Mouse (Mus musculus): Measurements from ENCODE around the gene Lactb. TPM values are rescaled to one million over a fixed set of nuclear protein-coding genes. Genes with fewer than 3 reads are reported as not detected.
A peak's percentile ranks its signal among the peaks of the same experiment; 100 is the strongest.

Lactb gene
- polyA plus RNA-seq, 1 experiment from 2014 or later = 7.9 TPM

- H3K9me3 ChIP-seq = no peaks in the 10 kb centered on the region
- WGBS = 77% methylated on average over 5 of the region's 5 CpGs
Measured at GRCm38 (mm10) chr9:66977121-66977520, 1.8 kb upstream of the Lactb start.

GRCm38 (mm10) chr9:66974721-66975225 is 511 bp downstream of the Lactb start:
- under 1% methylated on average over 41 of the region's 41 CpGs for WGBS
- H3K4me1 ChIP-seq = peaks cover 5% of the 10 kb centered on the region
- H3K4me2 ChIP-seq = peak overlapping the region; percentile 73
- peak; percentile 76 for ATAC-seq (ENCODE audit: insufficient number of reproducible peaks, low FRiP score, low TSS enrichment, low read depth)
- H3K27ac ChIP-seq = peak overlapping the region; percentile 86
- peak overlapping the region; percentile 86 for H3K4me3 ChIP-seq
- H3K9ac ChIP-seq = peak overlapping the region; percentile 67
- H3K36me3 ChIP-seq = peaks cover 5% of the 10 kb centered on the region
- no peaks in the 10 kb centered on the region for H3K27me3 ChIP-seq
- no peaks in the 10 kb centered on the region for H3K9me3 ChIP-seq

More at GRCm38 (mm10) chr9:66977121-66977520, 1.8 kb upstream of the Lactb start:
- peaks cover 5% of the 10 kb centered on the region for H3K4me1 ChIP-seq
- H3K27me3 ChIP-seq = no peaks in the 10 kb centered on the region
- H3K4me2 ChIP-seq = no peak overlapping the region
- ATAC-seq (ENCODE audit: insufficient number of reproducible peaks, low FRiP score, low TSS enrichment, low read depth) = no peak
- no peak overlapping the region for H3K9ac ChIP-seq
- H3K27ac ChIP-seq = no peak overlapping the region
- H3K4me3 ChIP-seq = no peak overlapping the region
- no peaks in the 10 kb centered on the region for H3K36me3 ChIP-seq

GRCm38 (mm10) chr9:66971116-66971515 is 4.2 kb downstream of the Lactb start:
- Histone ChIP-seq H3K9ac (no peak overlapping the region), H3K4me3 (no peak overlapping the region), H3K27ac (no peak overlapping the region), H3K4me2 (no peak overlapping the region), H3K9me3 (no peaks in the 10 kb centered on the region), H3K27me3 (no peaks in the 10 kb centered on the region), H3K36me3 (peaks cover 16% of the 10 kb centered on the region), H3K4me1 (peaks cover 5% of the 10 kb centered on the region)
- ATAC-seq (ENCODE audit: insufficient number of reproducible peaks, low FRiP score, low TSS enrichment, low read depth) = no peak
- 86% methylated on average over 8 of the region's 8 CpGs for WGBS

DNA sequence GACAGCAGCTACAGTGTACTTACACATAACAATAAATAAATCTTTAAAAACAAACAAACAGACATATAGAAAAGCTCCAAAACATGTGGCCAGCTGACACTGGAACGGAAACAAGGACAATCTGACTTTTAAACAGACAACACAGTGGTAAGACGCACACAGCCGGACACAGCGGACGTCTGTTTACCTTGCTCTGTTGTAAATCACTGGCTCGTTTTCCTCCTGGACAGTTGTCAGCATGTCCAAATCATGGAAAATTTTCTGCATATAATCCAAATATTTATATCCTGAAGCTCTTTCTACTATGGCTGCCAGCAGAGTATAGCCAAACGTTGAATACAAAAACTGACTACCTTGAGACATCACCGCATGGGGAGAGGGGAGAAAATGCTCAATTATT is 7.8 kb downstream of the Lactb start:
- ATAC-seq (ENCODE audit: insufficient number of reproducible peaks, low FRiP score, low TSS enrichment, low read depth) = no peak
- H3K27ac ChIP-seq = no peak overlapping the region
- peaks cover 16% of the 10 kb centered on the region for H3K36me3 ChIP-seq
- no peak overlapping the region for H3K4me2 ChIP-seq
- H3K4me1 ChIP-seq = no peaks in the 10 kb centered on the region
- no peaks in the 10 kb centered on the region for H3K9me3 ChIP-seq
- no peak overlapping the region for H3K9ac ChIP-seq
- no peaks in the 10 kb centered on the region for H3K27me3 ChIP-seq
- H3K4me3 ChIP-seq = no peak overlapping the region
- WGBS = 90% methylated on average over 8 of the region's 8 CpGs

DNA sequence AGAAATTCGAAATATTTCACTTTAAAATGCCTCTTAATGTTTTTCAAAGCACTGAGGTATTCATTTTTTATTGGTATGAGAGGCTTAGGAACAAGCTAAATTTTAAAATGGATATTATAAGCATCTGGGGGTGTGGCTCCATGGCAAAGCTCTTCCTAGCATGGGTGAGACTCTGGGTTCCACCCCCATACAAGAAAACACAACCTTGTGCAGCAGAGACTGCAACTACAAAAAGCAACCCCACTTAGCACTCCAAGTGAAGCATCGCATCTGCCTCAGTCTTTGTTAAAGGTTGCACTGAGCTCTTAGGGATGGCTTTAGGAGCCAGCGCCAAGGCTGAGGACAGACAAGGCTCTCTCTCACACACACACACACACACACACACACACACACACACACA is 13.8 kb downstream of the Lactb start:
- Histone ChIP-seq H3K4me2 (no peak overlapping the region), H3K4me3 (no peak overlapping the region), H3K27ac (no peak overlapping the region), H3K9me3 (no peaks in the 10 kb centered on the region), H3K9ac (no peak overlapping the region), H3K4me1 (0 out of 2 replicates have a peak, but pooled peaks cover 2% of the 10 kb centered on the region), H3K36me3 (no peaks in the 10 kb centered on the region), H3K27me3 (no peaks in the 10 kb centered on the region)
- no peak for ATAC-seq (ENCODE audit: insufficient number of reproducible peaks, low FRiP score, low TSS enrichment, low read depth)
- WGBS = 75% methylated on average over 3 of the region's 3 CpGs

DNA sequence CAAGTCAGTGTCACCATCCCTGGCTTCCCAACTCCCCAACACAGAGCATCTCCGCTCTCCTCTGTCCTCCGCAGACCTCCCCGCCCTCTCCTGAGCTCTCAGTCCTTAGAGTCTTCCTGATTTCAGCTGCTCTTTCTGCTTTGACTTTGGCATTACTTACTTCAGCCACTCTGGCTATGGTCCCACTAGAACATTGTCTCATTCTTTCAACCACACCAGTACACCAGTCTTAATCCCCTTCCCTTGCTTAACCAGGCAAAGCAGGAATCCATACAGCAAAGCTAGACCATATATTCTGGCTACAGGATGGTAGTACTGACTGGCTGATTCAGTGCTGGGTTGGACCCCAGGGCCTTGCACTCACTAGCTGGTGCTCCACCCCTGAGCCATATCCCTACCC is 17.8 kb downstream of the Lactb start:
- Histone ChIP-seq H3K9ac (no peak overlapping the region), H3K9me3 (no peaks in the 10 kb centered on the region), H3K36me3 (no peaks in the 10 kb centered on the region), H3K4me2 (no peak overlapping the region), H3K4me3 (no peak overlapping the region), H3K27me3 (no peaks in the 10 kb centered on the region), H3K27ac (no peak overlapping the region), H3K4me1 (0 out of 2 replicates have a peak, but pooled peaks cover 2% of the 10 kb centered on the region)
- ATAC-seq (ENCODE audit: insufficient number of reproducible peaks, low FRiP score, low TSS enrichment, low read depth) = no peak
- 90% methylated on average over 3 of the region's 3 CpGs for WGBS

DNA sequence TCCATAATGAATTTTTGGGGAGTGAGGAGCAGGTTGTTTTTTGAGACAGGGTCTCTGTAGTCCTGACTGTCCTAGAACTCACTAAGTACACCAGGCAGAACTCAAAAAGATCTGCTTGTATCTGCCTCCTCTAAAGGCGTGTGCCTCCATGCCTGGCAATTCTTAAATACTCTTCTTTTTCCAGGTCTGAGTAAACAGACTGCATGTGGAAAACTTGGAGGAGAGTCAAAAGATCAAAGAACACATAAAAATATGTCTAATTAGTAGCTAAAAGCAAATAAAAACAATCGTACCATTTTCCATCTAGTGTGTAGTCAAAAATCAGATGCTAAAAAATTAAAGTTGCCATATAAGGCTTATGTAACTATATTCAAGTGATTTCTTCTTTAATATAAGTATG is 22.4 kb downstream of the Lactb start:
- Histone ChIP-seq H3K27me3 (no peaks in the 10 kb centered on the region), H3K9me3 (no peaks in the 10 kb centered on the region), H3K9ac (no peak overlapping the region), H3K4me1 (0 out of 2 replicates have a peak, but pooled peaks cover 2% of the 10 kb centered on the region), H3K4me2 (no peak overlapping the region), H3K27ac (no peak overlapping the region), H3K36me3 (peaks cover 9% of the 10 kb centered on the region), H3K4me3 (no peak overlapping the region)
- ATAC-seq (ENCODE audit: insufficient number of reproducible peaks, low FRiP score, low TSS enrichment, low read depth) = no peak
- WGBS = 62% methylated on average over 2 of the region's 2 CpGs

GRCm38 (mm10) chr9:66952321-66952720 is 23.0 kb downstream of the Lactb start:
- H3K27ac ChIP-seq = no peak overlapping the region
- no peak overlapping the region for H3K4me3 ChIP-seq
- no peak for ATAC-seq (ENCODE audit: insufficient number of reproducible peaks, low FRiP score, low TSS enrichment, low read depth)
- H3K27me3 ChIP-seq = no peaks in the 10 kb centered on the region
- WGBS = 75% methylated on average over 8 of the region's 8 CpGs
- H3K4me1 ChIP-seq = 0 out of 2 replicates have a peak, but pooled peaks cover 1% of the 10 kb centered on the region
- no peak overlapping the region for H3K4me2 ChIP-seq
- H3K9ac ChIP-seq = no peak overlapping the region
- peaks cover 9% of the 10 kb centered on the region for H3K36me3 ChIP-seq
- no peaks in the 10 kb centered on the region for H3K9me3 ChIP-seq

GRCm38 (mm10) chr9:66948536-66948935 is 26.7 kb downstream of the Lactb start:
- H3K9ac ChIP-seq = no peak overlapping the region
- H3K4me2 ChIP-seq = no peak overlapping the region
- no peaks in the 10 kb centered on the region for H3K27me3 ChIP-seq
- H3K4me3 ChIP-seq = no peak overlapping the region
- no peak overlapping the region for H3K27ac ChIP-seq
- no peak for ATAC-seq (ENCODE audit: insufficient number of reproducible peaks, low FRiP score, low TSS enrichment, low read depth)
- peaks cover 8% of the 10 kb centered on the region; the same call in 1 of the 2 replicates for H3K4me1 ChIP-seq
- peaks cover 9% of the 10 kb centered on the region for H3K36me3 ChIP-seq
- WGBS = 90% methylated on average over 2 of the region's 2 CpGs
- H3K9me3 ChIP-seq = no peaks in the 10 kb centered on the region

GRCm38 (mm10) chr9:66945647-66946641 is 29.3 kb downstream of the Lactb start, which contains the start of gene Rps27l:
Gene Rps27l (plus strand): TSS chr9:66946086.
- Histone ChIP-seq H3K4me3 (peak within 1 kb of the TSS; percentile 66), H3K9ac (peak within 1 kb of the TSS; percentile 87), H3K27me3 (no peaks in the 10 kb centered on the region), H3K27ac (peak within 1 kb of the TSS; percentile 96), H3K4me1 (peaks cover 10% of the 10 kb centered on the region; the same call in 1 of the 2 replicates), H3K4me2 (peak within 1 kb of the TSS; percentile 49), H3K36me3 (peaks cover 9% of the 10 kb centered on the region), H3K9me3 (no peaks in the 10 kb centered on the region)
- ATAC-seq (ENCODE audit: insufficient number of reproducible peaks, low FRiP score, low TSS enrichment, low read depth) = peak; percentile 98
- WGBS = under 1% methylated on average over 77 of the region's 77 CpGs

GRCm38 (mm10) chr9:66945161-66945560 is 30.1 kb downstream of the Lactb start:
- WGBS = 12% methylated on average over 4 of the region's 4 CpGs
- no peak for ATAC-seq (ENCODE audit: insufficient number of reproducible peaks, low FRiP score, low TSS enrichment, low read depth)

GRCm38 (mm10) chr9:66938836-66939235 is 36.4 kb downstream of the Lactb start:
- Histone ChIP-seq H3K4me2 (no peak overlapping the region), H3K27me3 (no peaks in the 10 kb centered on the region), H3K27ac (no peak overlapping the region), H3K4me3 (no peak overlapping the region), H3K9me3 (no peaks in the 10 kb centered on the region), H3K4me1 (0 out of 2 replicates have a peak, but pooled peaks cover 5% of the 10 kb centered on the region), H3K9ac (no peak overlapping the region), H3K36me3 (no peaks in the 10 kb centered on the region)
- WGBS = 9% methylated on average over 4 of the region's 4 CpGs
- ATAC-seq (ENCODE audit: insufficient number of reproducible peaks, low FRiP score, low TSS enrichment, low read depth) = no peak

More at GRCm38 (mm10) chr9:66945161-66945560, 30.1 kb downstream of the Lactb start:
- H3K4me3 ChIP-seq = peak overlapping the region; percentile 66
- H3K36me3 ChIP-seq = peaks cover 9% of the 10 kb centered on the region
- peak overlapping the region; percentile 87 for H3K9ac ChIP-seq
- no peaks in the 10 kb centered on the region for H3K27me3 ChIP-seq
- H3K4me1 ChIP-seq = peaks cover 13% of the 10 kb centered on the region; the same call in 1 of the 2 replicates
- peak overlapping the region; percentile 49 for H3K4me2 ChIP-seq
- H3K27ac ChIP-seq = peak overlapping the region; percentile 96
- no peaks in the 10 kb centered on the region for H3K9me3 ChIP-seq
